Mouse (Mus musculus) limb, embryonic 12.5 days (tissue): Measurements from ENCODE around the gene Itgb2. TPM values are rescaled to one million over a fixed set of nuclear protein-coding genes. Genes with fewer than 3 reads are reported as not detected.

Experiments
- ATAC-seq: fragments of 200-750 bp; cut with Nextera tagmentation; 2 replicates; pipeline ENCODE4 v1.8.0; 2017; ENCODE audit warnings: low read depth, moderate TSS enrichment; ENCODE audit not compliant: insufficient number of reproducible peaks, insufficient read depth, low FRiP score, low TSS enrichment
- H3K27ac ChIP-seq: fragments of 300-500 bp; sonication (generic); 2 replicates; pipeline ENCODE4 v1.5.1; 2016; ENCODE audit warnings: mild to moderate bottlenecking, moderate library complexity
- H3K27me3 ChIP-seq: fragments of 300-500 bp; sonication (generic); 2 replicates; pipeline ENCODE4 v1.6.1; 2016; ENCODE audit warnings: mild to moderate bottlenecking, moderate library complexity
- H3K36me3 ChIP-seq: fragments of 300-500 bp; sonication (generic); 2 replicates; pipeline ENCODE4 v1.6.1; 2016; ENCODE audit warnings: mild to moderate bottlenecking, moderate library complexity
- H3K4me1 ChIP-seq: fragments of 300-500 bp; sonication (generic); replicated peaks from 2 replicates; pipeline ENCODE4 v1.6.1; 2016
- H3K4me2 ChIP-seq: fragments of 300-500 bp; sonication (generic); 2 replicates; pipeline ENCODE4 v1.6.1; 2016; ENCODE audit warnings: mild to moderate bottlenecking, moderate library complexity
- H3K4me3 ChIP-seq: fragments of 300-500 bp; sonication (generic); replicated peaks from 2 replicates; pipeline ENCODE4 v1.5.1; 2016; ENCODE audit warnings: mild to moderate bottlenecking
- H3K9ac ChIP-seq: fragments of 300-500 bp; sonication (generic); replicated peaks from 2 replicates; pipeline ENCODE4 v1.6.1; 2016; ENCODE audit warnings: mild to moderate bottlenecking, moderate library complexity
- H3K9me3 ChIP-seq: fragments of 300-500 bp; sonication (generic); 2 replicates; pipeline ENCODE4 v1.6.1; 2016; ENCODE audit warnings: mild to moderate bottlenecking, moderate library complexity
- WGBS: fragments of 180-500 bp; shearing (Covaris S2); methylation state at CpG from one replicate; pipeline ENCODE4 v1.1.7; 2016; 5-methylcytosine and 5-hydroxymethylcytosine counted together
- polyA plus RNA-seq: library from polyadenylated mRNA; unstranded; fragments of >200 nt; fragmentation: Nextera tagmentation; extraction: Ambion mirVana; gene quantifications from 2 replicates; pipeline ENCODE4 v1.2.1, GENCODE M21; 2016

Gene Itgb2
- polyA plus RNA-seq, 1 experiment from 2014 or later = 0.98 TPM

- no peak overlapping the region for H3K9ac ChIP-seq
- H3K36me3 ChIP-seq = peaks cover 75% of the 10 kb centered on the region
- no peak overlapping the region for H3K4me3 ChIP-seq
- H3K4me1 ChIP-seq = peaks cover 12% of the 10 kb centered on the region
- no peak overlapping the region for H3K27ac ChIP-seq
- no peak for ATAC-seq
- H3K27me3 ChIP-seq = no peaks in the 10 kb centered on the region
- H3K4me2 ChIP-seq = no peak overlapping the region
- WGBS = 88% methylated on average over 8 of the region's 8 CpGs
- H3K9me3 ChIP-seq = no peaks in the 10 kb centered on the region
Measured at GRCm38 (mm10) chr10:77610221-77610961, 80.3 kb downstream of the Itgb2 start.

DNA sequence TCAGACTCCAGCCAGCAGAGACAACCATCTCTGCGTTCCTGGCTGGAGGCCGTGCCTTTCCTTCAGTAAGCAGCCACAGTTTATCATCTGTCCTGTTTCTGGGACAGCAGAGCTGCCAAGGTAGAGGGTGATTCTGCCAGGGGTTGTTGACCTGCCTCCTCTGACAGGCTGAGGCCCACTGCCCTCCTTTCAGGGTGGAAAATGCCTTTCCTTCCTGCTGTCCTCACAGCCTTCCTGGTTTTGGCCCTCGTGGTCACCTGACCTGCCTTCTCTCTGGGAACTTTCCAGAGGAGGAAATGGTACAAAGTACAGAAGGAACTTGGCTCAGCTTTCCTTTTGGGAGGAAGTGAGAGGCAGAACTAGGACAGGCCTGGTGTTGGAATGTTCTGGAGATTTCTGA is 83.4 kb downstream of the Itgb2 start:
- H3K4me1 ChIP-seq = no peaks in the 10 kb centered on the region
- no peak overlapping the region for H3K27ac ChIP-seq
- no peak overlapping the region for H3K9ac ChIP-seq
- ATAC-seq = no peak
- peaks cover 97% of the 10 kb centered on the region for H3K36me3 ChIP-seq
- H3K27me3 ChIP-seq = no peaks in the 10 kb centered on the region
- WGBS = 90% methylated on average over 3 of the region's 3 CpGs
- no peak overlapping the region for H3K4me2 ChIP-seq
- H3K4me3 ChIP-seq = no peak overlapping the region
- no peaks in the 10 kb centered on the region for H3K9me3 ChIP-seq

Other genes with a start within 250 kb of the Itgb2 start
- gene Adarb1, start 112.0 kb upstream of the Itgb2 start, polyA plus RNA-seq = 6.4 and 7.6 TPM in 2 replicates
- 46.7 and 46.9 TPM in 2 replicates for gene Fam207a, start 14.5 kb upstream of the Itgb2 start, polyA plus RNA-seq
- gene Pttg1ip, start 51.5 kb downstream of the Itgb2 start, polyA plus RNA-seq = 83.6 and 84.0 TPM in 2 replicates
- 345 and 359 TPM in 2 replicates for gene Sumo3, start 75.8 kb downstream of the Itgb2 start, polyA plus RNA-seq
- gene Gm49325, start 75.9 kb downstream of the Itgb2 start, polyA plus RNA-seq = 9.7 and 12.0 TPM in 2 replicates
- 75.4 and 79.3 TPM in 2 replicates for gene Ube2g2, start 92.0 kb downstream of the Itgb2 start, polyA plus RNA-seq
- gene Tspear, start 156.3 kb downstream of the Itgb2 start, polyA plus RNA-seq = 0.50 and 1.3 TPM in 2 replicates
- gene Gm19402, start 160.5 kb downstream of the Itgb2 start, polyA plus RNA-seq = not detected in 2 replicates
- gene Gm9508, start 167.0 kb downstream of the Itgb2 start, polyA plus RNA-seq = not detected in 2 replicates
- not detected in 2 replicates for gene Gm10272, start 176.4 kb downstream of the Itgb2 start, polyA plus RNA-seq
- not detected in 2 replicates for gene Gm10024, start 181.2 kb downstream of the Itgb2 start, polyA plus RNA-seq
- not detected in 2 replicates for gene Gm10142, start 185.6 kb downstream of the Itgb2 start, polyA plus RNA-seq
- gene Krtap12-1, start 190.3 kb downstream of the Itgb2 start, polyA plus RNA-seq = not detected in 2 replicates
- not detected in 2 replicates for gene Gm10100, start 196.2 kb downstream of the Itgb2 start, polyA plus RNA-seq
- not detected in 2 replicates for gene Gm18596, start 212.4 kb downstream of the Itgb2 start, polyA plus RNA-seq
- not detected in 2 replicates for gene Gm9736, start 221.1 kb downstream of the Itgb2 start, polyA plus RNA-seq
- not detected in 2 replicates for gene Gm3233, start 229.4 kb downstream of the Itgb2 start, polyA plus RNA-seq
- gene Gm3238, start 241.1 kb downstream of the Itgb2 start, polyA plus RNA-seq = not detected in 2 replicates
- not detected in 2 replicates for gene Gm7138, start 246.7 kb downstream of the Itgb2 start, polyA plus RNA-seq